Mouse (Mus musculus): ENCODE results near the gene Kiz. TPM values are rescaled to one million over a fixed set of nuclear protein-coding genes. Genes with fewer than 3 reads are reported as not detected.

Gene Kiz
- polyA plus RNA-seq, 1 experiment from 2014 or later: 34.3 TPM

DNA sequence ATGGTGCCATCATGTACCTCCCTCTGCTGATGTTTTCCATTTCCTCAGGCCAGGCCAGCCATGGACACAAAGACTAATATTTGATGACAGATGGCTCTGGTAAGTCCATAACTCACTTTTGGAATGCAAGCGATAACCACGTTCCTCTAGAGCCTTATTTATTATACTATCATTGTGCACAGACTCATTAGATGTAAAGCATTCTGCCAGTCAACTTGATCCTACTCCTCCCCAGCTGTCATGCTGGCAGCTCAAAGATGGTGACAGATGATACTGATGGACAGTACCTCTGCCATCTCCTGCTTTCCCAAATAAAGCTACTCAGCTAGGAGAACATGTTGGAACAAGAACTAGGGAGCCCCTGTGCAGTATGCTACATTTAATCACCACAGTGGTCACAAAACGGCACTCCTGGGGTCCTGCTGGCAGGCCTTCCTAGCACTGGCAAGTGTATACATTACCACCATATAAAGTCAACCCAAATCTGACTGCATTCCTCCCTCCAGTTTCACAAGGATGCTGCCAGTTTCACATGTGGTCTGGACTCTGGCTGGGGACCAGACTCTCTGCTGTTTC is 119.9 kb downstream of the Kiz start:
- WGBS: 77% methylated on average over 3 of the region's 3 CpGs
- Histone ChIP-seq H3K4me2 (ENCODE audit: low read length) (no peak overlapping the region), H3K9ac (replicated peaks; ENCODE audit: low read length) (no peak overlapping the region), H3K27me3 (ENCODE audit: control insufficient read depth, insufficient read depth, low read length) (no peaks in the 10 kb centered on the region), H3K27ac (replicated peaks; ENCODE audit: low read depth, low read length) (no peak overlapping the region), H3K9me3 (ENCODE audit: control insufficient read depth, low read length) (no peaks in the 10 kb centered on the region), H3K4me3 (replicated peaks; ENCODE audit: low read depth, low read length) (no peak overlapping the region), H3K36me3 (ENCODE audit: control insufficient read depth, insufficient read depth, low read length) (no peaks in the 10 kb centered on the region), H3K4me1 (ENCODE audit: control insufficient read depth, insufficient read depth, low read length) (no peaks in the 10 kb centered on the region)
- no peak for ATAC-seq (ENCODE audit: low FRiP score, low TSS enrichment)
- DNase-seq: no peak

- ATAC-seq (ENCODE audit: low FRiP score, low TSS enrichment) (no peak), DNase-seq (no peak)
- Histone ChIP-seq H3K9me3 (ENCODE audit: control insufficient read depth, low read length) (no peaks in the 10 kb centered on the region), H3K4me2 (ENCODE audit: low read length) (no peak overlapping the region), H3K4me1 (ENCODE audit: control insufficient read depth, insufficient read depth, low read length) (no peaks in the 10 kb centered on the region), H3K36me3 (ENCODE audit: control insufficient read depth, insufficient read depth, low read length) (no peaks in the 10 kb centered on the region), H3K4me3 (replicated peaks; ENCODE audit: low read depth, low read length) (no peak overlapping the region), H3K9ac (replicated peaks; ENCODE audit: low read length) (no peak overlapping the region), H3K27ac (replicated peaks; ENCODE audit: low read depth, low read length) (no peak overlapping the region), H3K27me3 (ENCODE audit: control insufficient read depth, insufficient read depth, low read length) (no peaks in the 10 kb centered on the region)
- 95% methylated on average over 2 of the region's 2 CpGs for WGBS
Measured at GRCm38 (mm10) chr2:146982786-146983185, 127.1 kb downstream of the Kiz start.

GRCm38 (mm10) chr2:146984831-146985230 is 129.2 kb downstream of the Kiz start:
- Histone ChIP-seq H3K9ac (replicated peaks; ENCODE audit: low read length) (no peak overlapping the region), H3K4me3 (replicated peaks; ENCODE audit: low read depth, low read length) (no peak overlapping the region), H3K36me3 (ENCODE audit: control insufficient read depth, insufficient read depth, low read length) (no peaks in the 10 kb centered on the region), H3K27ac (replicated peaks; ENCODE audit: low read depth, low read length) (no peak overlapping the region), H3K4me2 (ENCODE audit: low read length) (no peak overlapping the region), H3K4me1 (ENCODE audit: control insufficient read depth, insufficient read depth, low read length) (no peaks in the 10 kb centered on the region), H3K27me3 (ENCODE audit: control insufficient read depth, insufficient read depth, low read length) (no peaks in the 10 kb centered on the region), H3K9me3 (ENCODE audit: control insufficient read depth, low read length) (no peaks in the 10 kb centered on the region)
- ATAC-seq (ENCODE audit: low FRiP score, low TSS enrichment): no peak
- 97% methylated on average over 2 of the region's 2 CpGs for WGBS
- no peak for DNase-seq

- Histone ChIP-seq H3K36me3 (ENCODE audit: control insufficient read depth, insufficient read depth, low read length) (no peaks in the 10 kb centered on the region), H3K9ac (replicated peaks; ENCODE audit: low read length) (no peak overlapping the region), H3K4me3 (replicated peaks; ENCODE audit: low read depth, low read length) (no peak overlapping the region), H3K27me3 (ENCODE audit: control insufficient read depth, insufficient read depth, low read length) (no peaks in the 10 kb centered on the region), H3K27ac (replicated peaks; ENCODE audit: low read depth, low read length) (no peak overlapping the region), H3K9me3 (ENCODE audit: control insufficient read depth, low read length) (no peaks in the 10 kb centered on the region), H3K4me2 (ENCODE audit: low read length) (no peak overlapping the region), H3K4me1 (ENCODE audit: control insufficient read depth, insufficient read depth, low read length) (no peaks in the 10 kb centered on the region)
- WGBS: 92% methylated on average over 1 of the region's 1 CpGs
- DNase-seq (no peak), ATAC-seq (ENCODE audit: low FRiP score, low TSS enrichment) (no peak)
Measured at GRCm38 (mm10) chr2:146985807-146986206, 130.1 kb downstream of the Kiz start.

- Histone ChIP-seq H3K4me1 (ENCODE audit: control insufficient read depth, insufficient read depth, low read length) (no peaks in the 10 kb centered on the region), H3K9ac (replicated peaks; ENCODE audit: low read length) (no peak overlapping the region), H3K4me2 (ENCODE audit: low read length) (no peak overlapping the region), H3K27ac (replicated peaks; ENCODE audit: low read depth, low read length) (no peak overlapping the region), H3K4me3 (replicated peaks; ENCODE audit: low read depth, low read length) (no peak overlapping the region), H3K27me3 (ENCODE audit: control insufficient read depth, insufficient read depth, low read length) (no peaks in the 10 kb centered on the region), H3K9me3 (ENCODE audit: control insufficient read depth, low read length) (no peaks in the 10 kb centered on the region), H3K36me3 (ENCODE audit: control insufficient read depth, insufficient read depth, low read length) (no peaks in the 10 kb centered on the region)
- ATAC-seq (ENCODE audit: low FRiP score, low TSS enrichment): no peak
- no peak for DNase-seq
Measured at GRCm38 (mm10) chr2:146986429-146986828, 130.8 kb downstream of the Kiz start.

- H3K9ac ChIP-seq (replicated peaks; ENCODE audit: low read length): no peak overlapping the region
- H3K36me3 ChIP-seq (ENCODE audit: control insufficient read depth, insufficient read depth, low read length): no peaks in the 10 kb centered on the region
- peaks cover 8% of the 10 kb centered on the region; the same call in 1 of the 2 replicates for H3K4me1 ChIP-seq (ENCODE audit: control insufficient read depth, insufficient read depth, low read length)
- no peak overlapping the region for H3K4me2 ChIP-seq (ENCODE audit: low read length)
- no peak overlapping the region for H3K4me3 ChIP-seq (replicated peaks; ENCODE audit: low read depth, low read length)
- H3K27ac ChIP-seq (replicated peaks; ENCODE audit: low read depth, low read length): no peak overlapping the region
- WGBS: 86% methylated on average over 2 of the region's 2 CpGs
- DNase-seq (no peak), ATAC-seq (ENCODE audit: low FRiP score, low TSS enrichment) (no peak)
- H3K9me3 ChIP-seq (ENCODE audit: control insufficient read depth, low read length): no peaks in the 10 kb centered on the region
- no peaks in the 10 kb centered on the region for H3K27me3 ChIP-seq (ENCODE audit: control insufficient read depth, insufficient read depth, low read length)
Measured at GRCm38 (mm10) chr2:147007265-147007664, 151.6 kb downstream of the Kiz start.

GRCm38 (mm10) chr2:147009084-147009483 is 153.4 kb downstream of the Kiz start:
- Histone ChIP-seq H3K36me3 (ENCODE audit: control insufficient read depth, insufficient read depth, low read length) (no peaks in the 10 kb centered on the region), H3K4me2 (ENCODE audit: low read length) (no peak overlapping the region), H3K9ac (replicated peaks; ENCODE audit: low read length) (no peak overlapping the region), H3K9me3 (ENCODE audit: control insufficient read depth, low read length) (no peaks in the 10 kb centered on the region), H3K27me3 (ENCODE audit: control insufficient read depth, insufficient read depth, low read length) (no peaks in the 10 kb centered on the region), H3K27ac (replicated peaks; ENCODE audit: low read depth, low read length) (no peak overlapping the region), H3K4me3 (replicated peaks; ENCODE audit: low read depth, low read length) (no peak overlapping the region), H3K4me1 (ENCODE audit: control insufficient read depth, insufficient read depth, low read length) (peaks cover 11% of the 10 kb centered on the region)
- DNase-seq (no peak), ATAC-seq (ENCODE audit: low FRiP score, low TSS enrichment) (no peak)

GRCm38 (mm10) chr2:147010141-147010540 is 154.5 kb downstream of the Kiz start:
- Histone ChIP-seq H3K27ac (replicated peaks; ENCODE audit: low read depth, low read length) (no peak overlapping the region), H3K4me1 (ENCODE audit: control insufficient read depth, insufficient read depth, low read length) (peaks cover 19% of the 10 kb centered on the region), H3K9ac (replicated peaks; ENCODE audit: low read length) (no peak overlapping the region), H3K4me2 (ENCODE audit: low read length) (no peak overlapping the region), H3K4me3 (replicated peaks; ENCODE audit: low read depth, low read length) (no peak overlapping the region), H3K9me3 (ENCODE audit: control insufficient read depth, low read length) (no peaks in the 10 kb centered on the region), H3K27me3 (ENCODE audit: control insufficient read depth, insufficient read depth, low read length) (no peaks in the 10 kb centered on the region), H3K36me3 (ENCODE audit: control insufficient read depth, insufficient read depth, low read length) (no peaks in the 10 kb centered on the region)
- DNase-seq (no peak), ATAC-seq (ENCODE audit: low FRiP score, low TSS enrichment) (no peak)
- 96% methylated on average over 4 of the region's 4 CpGs for WGBS

- Histone ChIP-seq H3K4me3 (replicated peaks; ENCODE audit: low read depth, low read length) (no peak overlapping the region), H3K9ac (replicated peaks; ENCODE audit: low read length) (no peak overlapping the region), H3K27me3 (ENCODE audit: control insufficient read depth, insufficient read depth, low read length) (no peaks in the 10 kb centered on the region), H3K9me3 (ENCODE audit: control insufficient read depth, low read length) (no peaks in the 10 kb centered on the region), H3K4me2 (ENCODE audit: low read length) (no peak overlapping the region), H3K36me3 (ENCODE audit: control insufficient read depth, insufficient read depth, low read length) (no peaks in the 10 kb centered on the region), H3K4me1 (ENCODE audit: control insufficient read depth, insufficient read depth, low read length) (peaks cover 19% of the 10 kb centered on the region), H3K27ac (replicated peaks; ENCODE audit: low read depth, low read length) (no peak overlapping the region)
- no peak for ATAC-seq (ENCODE audit: low FRiP score, low TSS enrichment)
- DNase-seq: no peak
- 96% methylated on average over 9 of the region's 9 CpGs for WGBS
Measured at GRCm38 (mm10) chr2:147010952-147011351, 155.3 kb downstream of the Kiz start.

Data from midbrain, embryonic 14.5 days (tissue).